Mouse (Mus musculus) embryonic fibroblast, embryonic 13.5 days (primary cell): Measurements from ENCODE around the gene Chchd6.

Source experiments
- CTCF ChIP-seq: IDR thresholded peaks from 2 replicates; pipeline ENCODE4 v1.5.1; 2011; ENCODE audit warnings: mild to moderate bottlenecking, control low read depth, low read length, moderate library complexity, borderline replicate concordance; ENCODE audit not compliant: insufficient read depth
- POLR2A ChIP-seq: IDR thresholded peaks from 2 replicates; pipeline ENCODE4 v1.6.1; 2011; ENCODE audit warnings: low read depth, mild to moderate bottlenecking, control low read depth, low read length, moderate library complexity

- TF ChIP-seq POLR2A (no peak), CTCF (no peak)
Observed at GRCm38 (mm10) chr6:89613336-89614106, 18.1 kb upstream of the Chchd6 start.
